Mouse (Mus musculus): ENCODE data around the gene Wfdc21.

Gene Wfdc21

GRCm38 (mm10) chr11:83746681-83747080, at the start of gene Wfdc21:
Gene Wfdc21 (plus strand): TSS chr11:83746940.
- ATAC-seq (ENCODE audit: low TSS enrichment): no peak

GRCm38 (mm10) chr11:83703705-83704104, 43.0 kb upstream of the Wfdc21 start, which contains the start of gene Wfdc17:
Gene Wfdc17 (plus strand): TSS chr11:83703991.
- ATAC-seq (ENCODE audit: low TSS enrichment): no peak

- ATAC-seq (ENCODE audit: low TSS enrichment): no peak
Measured at GRCm38 (mm10) chr11:83708715-83709114, 38.0 kb upstream of the Wfdc21 start, which contains the start of gene Wfdc18. Gene Wfdc18 (plus strand): TSS chr11:83709015.

GRCm38 (mm10) chr11:83709683-83710082, 37.1 kb upstream of the Wfdc21 start:
- ATAC-seq (ENCODE audit: low TSS enrichment): peak; percentile 55

GRCm38 (mm10) chr11:83712671-83713070, 34.1 kb upstream of the Wfdc21 start:
- ATAC-seq (ENCODE audit: low TSS enrichment): no peak

GRCm38 (mm10) chr11:83713925-83714324, 32.8 kb upstream of the Wfdc21 start:
- ATAC-seq (ENCODE audit: low TSS enrichment): no peak

- no peak for ATAC-seq (ENCODE audit: low TSS enrichment)
Measured at GRCm38 (mm10) chr11:83717042-83717665, 29.6 kb upstream of the Wfdc21 start.

GRCm38 (mm10) chr11:83720766-83721165, 26.0 kb upstream of the Wfdc21 start:
- ATAC-seq (ENCODE audit: low TSS enrichment): no peak

- ATAC-seq (ENCODE audit: low TSS enrichment): no peak
Measured at GRCm38 (mm10) chr11:83728757-83729432, 17.8 kb upstream of the Wfdc21 start.

- no peak for ATAC-seq (ENCODE audit: low TSS enrichment)
Measured at GRCm38 (mm10) chr11:83731116-83731515, 15.6 kb upstream of the Wfdc21 start.

- no peak for ATAC-seq (ENCODE audit: low TSS enrichment)
Measured at GRCm38 (mm10) chr11:83733071-83733640, 13.6 kb upstream of the Wfdc21 start.

- no peak for ATAC-seq (ENCODE audit: low TSS enrichment)
Measured at GRCm38 (mm10) chr11:83734215-83734614, 12.5 kb upstream of the Wfdc21 start.

GRCm38 (mm10) chr11:83735881-83736280, 10.9 kb upstream of the Wfdc21 start:
- ATAC-seq (ENCODE audit: low TSS enrichment): no peak

- no peak for ATAC-seq (ENCODE audit: low TSS enrichment)
Measured at GRCm38 (mm10) chr11:83737109-83737558, 9.6 kb upstream of the Wfdc21 start.

- peak; percentile 89 for ATAC-seq (ENCODE audit: low TSS enrichment)
Measured at GRCm38 (mm10) chr11:83739241-83739640, 7.5 kb upstream of the Wfdc21 start.

- ATAC-seq (ENCODE audit: low TSS enrichment): no peak
Measured at GRCm38 (mm10) chr11:83740443-83740991, 6.2 kb upstream of the Wfdc21 start.

- ATAC-seq (ENCODE audit: low TSS enrichment): no peak
Measured at GRCm38 (mm10) chr11:83741841-83742240, 4.9 kb upstream of the Wfdc21 start.

GRCm38 (mm10) chr11:83742731-83743355, 3.9 kb upstream of the Wfdc21 start:
- no peak for ATAC-seq (ENCODE audit: low TSS enrichment)

- ATAC-seq (ENCODE audit: low TSS enrichment): no peak
Measured at GRCm38 (mm10) chr11:83743525-83743924, 3.2 kb upstream of the Wfdc21 start.

- no peak for ATAC-seq (ENCODE audit: low TSS enrichment)
Measured at GRCm38 (mm10) chr11:83746152-83746551, 588 bp upstream of the Wfdc21 start.

GRCm38 (mm10) chr11:83747376-83748265, 881 bp downstream of the Wfdc21 start:
- no peak for ATAC-seq (ENCODE audit: low TSS enrichment)
